In the genomic region with DNA sequence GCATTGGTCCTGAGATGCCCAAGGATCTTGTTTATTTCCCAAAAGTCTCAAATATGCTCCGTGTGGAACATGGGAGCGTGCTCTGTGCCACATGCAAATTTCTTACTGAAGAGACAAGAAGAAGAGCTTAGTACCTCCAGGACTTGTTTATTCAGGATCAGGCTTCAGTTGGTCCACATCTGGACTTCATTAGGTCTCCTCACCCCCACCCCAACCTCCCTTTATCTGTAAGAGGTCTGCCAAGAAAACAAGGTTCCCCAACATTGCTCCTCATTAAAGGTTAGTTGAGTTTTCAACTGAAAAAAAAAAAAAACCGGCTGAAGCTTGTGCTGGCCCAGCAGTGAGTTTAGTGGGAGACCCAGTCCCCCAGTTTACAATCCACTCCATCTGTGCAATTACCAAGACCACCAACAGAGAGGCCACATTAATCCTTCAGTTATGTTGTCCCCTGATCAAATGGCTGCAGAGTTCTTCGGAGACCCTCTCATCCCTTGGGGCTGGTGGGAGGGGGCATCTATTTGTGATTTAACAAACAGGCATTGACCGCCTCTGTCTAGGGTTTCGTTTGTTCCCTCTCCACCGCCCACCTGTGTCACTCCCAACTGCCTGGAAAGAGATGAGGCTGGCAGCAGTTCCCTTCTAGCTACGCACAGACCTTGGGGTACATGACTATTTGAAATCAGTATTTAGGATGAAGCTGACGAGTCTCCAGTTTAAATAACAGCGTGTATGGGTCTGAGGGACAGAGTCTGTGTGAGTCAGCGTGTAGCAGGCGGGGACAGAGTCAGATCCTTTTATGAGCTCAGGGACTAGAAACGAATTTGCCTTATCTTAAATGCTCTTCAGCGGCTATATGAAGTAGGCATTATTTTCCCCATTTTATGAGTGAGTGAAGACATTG, we compare ENCODE assay signal across 11 mouse cellular contexts. TPM values are rescaled to one million over a fixed set of nuclear protein-coding genes. Genes with fewer than 3 reads are reported as not detected.
A peak's percentile ranks its signal among the peaks of the same experiment; 100 is the strongest.
DNase-seq lines count a peak whose midpoint lies in the region; ATAC-seq lines count a peak whose summit lies in the region.
"Had no signal": no experiment of that assay in that cellular context is flagged by ENCODE, and none has a peak within 500 bp of the region (broad histone marks: within the 10 kb centered on the region; RNA-seq: fewer than 3 reads in every experiment).

No protein-coding gene starts in this region.

- H3K4me2 ChIP-seq in kidney, embryonic 15.5 days: no peak overlapping the region
- H3K4me2 ChIP-seq in forebrain, embryonic 11.5 days (ENCODE audit: low read depth, low read length, severe bottlenecking): no peak overlapping the region
- H3K4me2 ChIP-seq in limb, embryonic 12.5 days: peak overlapping the region; percentile 23; the same call in 1 of the 2 replicates

- ATAC-seq in kidney, embryonic 15.5 days (replicated peaks; ENCODE audit: low FRiP score): peak; percentile 36; the same call in 1 of the 2 replicates
- ATAC-seq in forebrain, embryonic 11.5 days (replicated peaks; ENCODE audit: low FRiP score): peak; percentile 66; the same call in 1 of the 2 replicates
- ATAC-seq in limb, embryonic 12.5 days (ENCODE audit: insufficient number of reproducible peaks, insufficient read depth, low FRiP score, low TSS enrichment, low read depth): no peak
- ATAC-seq: CD4-positive, CD25-positive, alpha-beta regulatory T cell, adult 4 months had no signal

- 0 out of 2 replicates have a peak overlapping the region, but pooled peaks have one; percentile 7 for H3K27ac ChIP-seq in kidney, embryonic 15.5 days
- H3K27ac ChIP-seq in forebrain, embryonic 11.5 days (ENCODE audit: low read depth, low read length): peak overlapping the region; percentile 32; the same call in 1 of the 2 replicates
- H3K27ac ChIP-seq in limb, embryonic 12.5 days: peak overlapping the region; percentile 62

- no peaks in the 10 kb centered on the region for H3K27me3 ChIP-seq in kidney, embryonic 15.5 days
- no peaks in the 10 kb centered on the region for H3K27me3 ChIP-seq in forebrain, embryonic 11.5 days (ENCODE audit: control insufficient read depth, insufficient read depth, low read length)
- H3K27me3 ChIP-seq in limb, embryonic 12.5 days: no peaks in the 10 kb centered on the region

- WGBS in kidney, embryonic 15.5 days: 24% methylated on average over 14 of the region's 14 CpGs
- WGBS in forebrain, embryonic 11.5 days: 31% methylated on average over 14 of the region's 14 CpGs
- WGBS in limb, embryonic 12.5 days: 15% methylated on average over 14 of the region's 14 CpGs

- peaks cover 54% of the 10 kb centered on the region for H3K4me1 ChIP-seq in kidney, embryonic 15.5 days
- H3K4me1 ChIP-seq in forebrain, embryonic 11.5 days (replicated peaks; ENCODE audit: control insufficient read depth, insufficient read depth, low read length): peaks cover 12% of the 10 kb centered on the region; the same call in 1 of the 2 replicates
- H3K4me1 ChIP-seq in limb, embryonic 12.5 days (replicated peaks): peaks cover 85% of the 10 kb centered on the region

- no peak for DNase-seq in kidney, adult 8-10 months
- DNase-seq in adrenal gland, postnatal 36 days: peak; percentile 52 to 56
- DNase-seq in forebrain, embryonic 11.5 days (ENCODE audit: low spot score): no peak
- no peak for DNase-seq in lung, postnatal 25 days (ENCODE audit: low spot score)
- DNase-seq in lung, adult 18-20 months: no peak
- no peak for DNase-seq in cerebellum, postnatal 14 days
- DNase-seq: cerebellum, adult 2 months; kidney, adult 2 months had no signal

- H3K4me3 ChIP-seq in kidney, embryonic 15.5 days (replicated peaks): no peak overlapping the region
- no peak overlapping the region for H3K4me3 ChIP-seq in forebrain, embryonic 11.5 days (ENCODE audit: low read depth, low read length)
- no peak overlapping the region for H3K4me3 ChIP-seq in limb, embryonic 12.5 days (replicated peaks)

- H3K9ac ChIP-seq in kidney, embryonic 15.5 days: no peak overlapping the region
- no peak overlapping the region for H3K9ac ChIP-seq in forebrain, embryonic 11.5 days (ENCODE audit: low read length)
- no peak overlapping the region for H3K9ac ChIP-seq in limb, embryonic 12.5 days (replicated peaks)

- no peaks in the 10 kb centered on the region for H3K9me3 ChIP-seq in kidney, embryonic 15.5 days (replicated peaks)
- no peaks in the 10 kb centered on the region for H3K9me3 ChIP-seq in forebrain, embryonic 11.5 days (ENCODE audit: control insufficient read depth, low read length)
- no peaks in the 10 kb centered on the region for H3K9me3 ChIP-seq in limb, embryonic 12.5 days

- H3K36me3 ChIP-seq in kidney, embryonic 15.5 days: peaks cover 40% of the 10 kb centered on the region
- H3K36me3 ChIP-seq in forebrain, embryonic 11.5 days (ENCODE audit: control insufficient read depth, insufficient read depth, low read length): 0 out of 2 replicates have a peak, but pooled peaks cover 2% of the 10 kb centered on the region
- peaks cover 53% of the 10 kb centered on the region for H3K36me3 ChIP-seq in limb, embryonic 12.5 days

RNA-seq across cellular contexts. Expression of a gene that starts 43.7 kb away (rescaled TPM):
- 58.2 and 65.5 TPM in 2 replicates for polyA plus RNA-seq in kidney, embryonic 15.5 days (2015; fragmentation: Nextera tagmentation; extraction: Ambion mirVana)
- 100 to 1,000 TPM; 246 to 407 TPM for total RNA-seq in adrenal gland, postnatal 36 days (2021)
- 69.9 and 71.6 TPM in 2 replicates for polyA plus RNA-seq in forebrain, embryonic 11.5 days (2014; fragmentation: Nextera tagmentation; extraction: Ambion mirVana)
- 96.0 and 110 TPM in 2 replicates for polyA plus RNA-seq in limb, embryonic 12.5 days (2016; fragmentation: Nextera tagmentation; extraction: Ambion mirVana)

Comparison
In these comparisons a context has a peak if more than half of its experiments do, and no peak if none do; other contexts are left out.
1. H3K27ac ChIP-seq: peak in every context shown above with its lines; median percentile 62 in limb, embryonic 12.5 days; 32 in forebrain, embryonic 11.5 days; 7 in kidney, embryonic 15.5 days.
2. DNase-seq: peak in adrenal gland, postnatal 36 days (2 of 2); none in kidney, adult 8-10 months (0 of 2), forebrain, embryonic 11.5 days (single experiment), lung, postnatal 25 days (single experiment), lung, adult 18-20 months (0 of 2) and cerebellum, postnatal 14 days (0 of 2).